16 mouse cellular contexts compared by ENCODE assay signal in genomic region chr7:25112178-25112955, GRCm38 (mm10). TPM values are rescaled to one million over a fixed set of nuclear protein-coding genes. Genes with fewer than 3 reads are reported as not detected.
DNase-seq lines count a peak whose midpoint lies in the region; ATAC-seq and TF ChIP-seq lines count a peak whose summit lies in the region.
"Had no signal": no experiment of that assay in that cellular context is flagged by ENCODE, and none has a peak within 500 bp of the region (broad histone marks: within the 10 kb centered on the region; RNA-seq: fewer than 3 reads in every experiment).

No protein-coding gene starts in this region.

- H3K4me1 ChIP-seq in bone marrow, adult 2 months (ENCODE audit: control insufficient read depth, insufficient read depth, low read length): no peaks in the 10 kb centered on the region; the same call in none of the 2 replicates
- no peaks in the 10 kb centered on the region for H3K4me1 ChIP-seq in kidney, embryonic 14.5 days (ENCODE audit: control insufficient read depth, insufficient read depth, low read length)
- H3K4me1 ChIP-seq: liver, embryonic 13.5 days; neural tube, embryonic 12.5 days had no signal

- no peak overlapping the region for H3K9ac ChIP-seq in kidney, embryonic 14.5 days (ENCODE audit: low read depth, low read length)
- H3K9ac ChIP-seq: heart, embryonic 15.5 days; liver, embryonic 13.5 days; neural tube, embryonic 12.5 days had no signal

- H3K4me3 ChIP-seq in left cerebral cortex, adult 2 months: no peak overlapping the region
- no peak overlapping the region for H3K4me3 ChIP-seq in bone marrow, adult 2 months (replicated peaks; ENCODE audit: control insufficient read depth, low read depth, low read length)
- H3K4me3 ChIP-seq in layer of hippocampus, adult 2 months: no peak overlapping the region
- H3K4me3 ChIP-seq in kidney, embryonic 14.5 days (ENCODE audit: low read length): no peak overlapping the region
- H3K4me3 ChIP-seq: heart, embryonic 15.5 days; liver, embryonic 13.5 days; neural tube, embryonic 12.5 days had no signal

- H3K36me3 ChIP-seq in kidney, embryonic 14.5 days (ENCODE audit: control insufficient read depth, insufficient read depth, low read length): no peaks in the 10 kb centered on the region
- H3K36me3 ChIP-seq: heart, embryonic 15.5 days; liver, embryonic 13.5 days had no signal

- intact Hi-C loops in left cerebral cortex, postnatal 4 days (cut with DNase I): no loop called here
- intact Hi-C loops in left cerebral cortex, adult 2 months (cut with DNase I): no loop called here

- TF ChIP-seq CTCF in left cerebral cortex, adult 2 months (IDR thresholded peaks at IDR 0.05): no peak
- TF ChIP-seq CTCF in bone marrow, adult 2 months (IDR thresholded peaks at IDR 0.05; ENCODE audit: control insufficient read depth, insufficient read depth, low read length): no peak
- TF ChIP-seq CTCF in layer of hippocampus, adult 2 months (conservative IDR thresholded peaks at IDR 0.05): no peak

- ATAC-seq in kidney, embryonic 14.5 days (ENCODE audit: low FRiP score, low TSS enrichment): no peak
- ATAC-seq: forebrain, embryonic 16.5 days had no signal

- WGBS in bone marrow, adult 2 months: 79% methylated on average over 17 of the region's 17 CpGs
- WGBS in kidney, embryonic 14.5 days: 82% methylated on average over 17 of the region's 17 CpGs

- H3K27me3 ChIP-seq in kidney, embryonic 14.5 days (ENCODE audit: control insufficient read depth, insufficient read depth, low read length): no peaks in the 10 kb centered on the region
- H3K27me3 ChIP-seq: neural tube, embryonic 12.5 days had no signal

- H3K9me3 ChIP-seq in kidney, embryonic 14.5 days (ENCODE audit: control insufficient read depth, low read length): no peaks in the 10 kb centered on the region
- H3K9me3 ChIP-seq: heart, embryonic 15.5 days; liver, embryonic 13.5 days; neural tube, embryonic 12.5 days had no signal

- peak; percentile 73 for DNase-seq in left cerebral cortex, postnatal 4 days
- no peak for DNase-seq in left cerebral cortex, adult 2 months (ENCODE audit: extremely low spot score in 1 of 2, low spot score in 2 of 2)
- DNase-seq in cerebellum, adult 11-12 months: peak; percentile 74
- peak; percentile 60 to 72 for DNase-seq in layer of hippocampus, adult 2 months (ENCODE audit: low spot score in 2 of 2)
- DNase-seq in adipocyte (ENCODE audit: low spot score): no peak
- DNase-seq in kidney, postnatal 10 days: no peak
- DNase-seq: adrenal gland, postnatal 14 days; liver, embryonic 13.5 days; lung, postnatal 4 days; midbrain, embryonic 14.5 days; right cerebral cortex, adult 18-20 months had no signal

- no peak overlapping the region for H3K4me2 ChIP-seq in kidney, embryonic 14.5 days (replicated peaks; ENCODE audit: low read depth, low read length)
- H3K4me2 ChIP-seq: heart, embryonic 15.5 days; liver, embryonic 13.5 days; neural tube, embryonic 12.5 days had no signal

- H3K27ac ChIP-seq in left cerebral cortex, adult 2 months: no peak overlapping the region
- peak overlapping the region; percentile 51 for H3K27ac ChIP-seq in bone marrow, adult 2 months (ENCODE audit: control insufficient read depth, insufficient read depth, low read depth, low read length, poor library complexity)
- peak overlapping the region; percentile 49; the same call in 1 of the 2 replicates for H3K27ac ChIP-seq in layer of hippocampus, adult 2 months
- H3K27ac ChIP-seq in kidney, embryonic 14.5 days (ENCODE audit: low read depth, low read length): no peak overlapping the region
- H3K27ac ChIP-seq: heart, embryonic 15.5 days; liver, embryonic 13.5 days; neural tube, embryonic 12.5 days had no signal

- no peak for TF ChIP-seq POLR2A in bone marrow, adult 2 months (IDR thresholded peaks at IDR 0.05; ENCODE audit: borderline replicate concordance, control insufficient read depth, low read depth, low read length)

RNA-seq across cellular contexts. Expression of gene Zfp574, which starts 40.0 kb away (rescaled TPM):
- 10 to 100 TPM; 25.2 to 26.9 TPM for total RNA-seq in left cerebral cortex, postnatal 4 days (2021)
- total RNA-seq in left cerebral cortex, adult 2 months (2021): 10 to 100 TPM; 37.1 to 37.7 TPM
- 8.1 and 11.3 TPM in 2 replicates for polyA plus RNA-seq in bone marrow, adult 2 months (2011; ENCODE audit: insufficient read depth, insufficient read length, low replicate concordance, missing spikeins)
- total RNA-seq in layer of hippocampus, adult 2 months (2021): 10 to 100 TPM; 29.3 to 30.3 TPM
- 21.9 and 33.4 TPM in 2 replicates for polyA plus RNA-seq in kidney, embryonic 14.5 days (2014; fragmentation: Nextera tagmentation; extraction: Ambion mirVana)

RNA-seq across cellular contexts. Expression of gene Grik5, which starts 40.2 kb away (rescaled TPM):
- 100 to 1,000 TPM; 204 to 219 TPM for total RNA-seq in left cerebral cortex, postnatal 4 days (2021)
- 100 to 1,000 TPM; 207 to 218 TPM for total RNA-seq in left cerebral cortex, adult 2 months (2021)
- 7.3 and 9.7 TPM in 2 replicates for polyA plus RNA-seq in bone marrow, adult 2 months (2011; ENCODE audit: insufficient read depth, insufficient read length, low replicate concordance, missing spikeins)
- total RNA-seq in layer of hippocampus, adult 2 months (2021): 100 to 1,000 TPM; 247 to 248 TPM
- 13.2 and 14.2 TPM in 2 replicates for polyA plus RNA-seq in kidney, embryonic 14.5 days (2014; fragmentation: Nextera tagmentation; extraction: Ambion mirVana)

Comparison
In these comparisons a context has a peak if more than half of its experiments do, and no peak if none do; other contexts are left out.
1. DNase-seq: peak in left cerebral cortex, postnatal 4 days (single experiment), cerebellum, adult 11-12 months (single experiment) and layer of hippocampus, adult 2 months (2 of 2); none in left cerebral cortex, adult 2 months (0 of 2), adipocyte (single experiment) and kidney, postnatal 10 days (single experiment).
2. H3K27ac ChIP-seq: peak in bone marrow, adult 2 months (single experiment) and layer of hippocampus, adult 2 months (single experiment); none in left cerebral cortex, adult 2 months (single experiment) and kidney, embryonic 14.5 days (single experiment).